Mouse (Mus musculus): ENCODE results near the gene Rps11.

DNA sequence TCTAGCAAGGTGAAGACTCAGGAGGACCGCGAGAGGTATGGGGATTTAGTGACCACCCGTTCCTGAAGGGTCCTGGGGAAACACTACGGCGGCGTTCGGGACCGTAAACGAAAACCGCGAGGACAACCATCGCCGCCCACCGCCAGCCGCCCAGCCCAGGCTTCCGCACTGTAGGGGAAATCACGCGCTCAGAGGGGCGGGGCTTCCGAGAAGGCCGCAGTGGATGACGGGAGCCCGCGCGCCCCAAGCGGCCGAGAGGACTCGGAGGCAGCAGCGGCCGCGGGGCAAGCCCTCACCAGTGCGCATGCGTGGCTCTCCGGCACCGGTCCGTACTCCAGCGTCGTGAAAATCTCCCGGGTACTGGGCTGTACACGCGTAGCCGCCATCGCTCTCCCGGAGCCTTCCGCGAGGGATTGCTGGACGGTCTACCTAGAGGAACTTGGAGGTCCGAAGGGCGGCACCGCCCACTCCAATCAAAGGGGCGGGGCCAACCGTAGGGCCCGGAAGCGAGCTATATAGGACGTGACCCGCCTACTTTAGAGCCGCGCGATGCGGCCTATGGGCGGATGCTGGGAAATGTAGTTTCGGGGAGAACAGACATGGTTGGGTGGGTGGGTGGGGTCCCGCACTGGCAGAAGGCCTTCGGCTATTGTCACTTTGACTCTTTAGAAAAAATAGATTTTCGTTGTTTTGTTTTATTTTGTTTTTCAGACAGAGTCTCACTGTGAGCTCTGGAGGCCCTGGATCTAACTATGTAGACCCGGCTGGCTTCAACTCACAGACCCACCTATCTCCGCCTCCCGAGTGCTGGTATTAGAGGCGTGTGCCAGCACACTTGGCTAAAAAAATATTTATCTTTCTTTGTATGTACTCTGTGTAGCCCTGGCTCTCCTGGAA is 30.1 kb upstream of the Rps11 start, which contains the start of the genes Pih1d1 and Aldh16a1:
- no peak for TF ChIP-seq CTCF (IDR thresholded peaks at IDR 0.05; ENCODE audit: insufficient read depth, low read length)
- peak; percentile 96 for TF ChIP-seq POLR2A (IDR thresholded peaks at IDR 0.05; ENCODE audit: borderline replicate concordance, extremely low read depth, low read depth, low read length)
